Mouse (Mus musculus) yolk sac, embryonic 10.5 days (tissue): ENCODE data around the gene Fam171a2.
"Not testable (repeated sequence)": the region's sequence is repeated elsewhere in the genome, so short reads cannot be mapped to it uniquely, and the experiment has no call there.

Experiments
- DNase-seq: peaks from one replicate; pipeline ENCODE4 v3.0.0-alpha.2; 2017; ENCODE audit warnings: low spot score

Fam171a2 gene

GRCm38 (mm10) chr11:102434816-102435705 is 12.4 kb downstream of the Fam171a2 start:
- DNase-seq, result no peak

DNA sequence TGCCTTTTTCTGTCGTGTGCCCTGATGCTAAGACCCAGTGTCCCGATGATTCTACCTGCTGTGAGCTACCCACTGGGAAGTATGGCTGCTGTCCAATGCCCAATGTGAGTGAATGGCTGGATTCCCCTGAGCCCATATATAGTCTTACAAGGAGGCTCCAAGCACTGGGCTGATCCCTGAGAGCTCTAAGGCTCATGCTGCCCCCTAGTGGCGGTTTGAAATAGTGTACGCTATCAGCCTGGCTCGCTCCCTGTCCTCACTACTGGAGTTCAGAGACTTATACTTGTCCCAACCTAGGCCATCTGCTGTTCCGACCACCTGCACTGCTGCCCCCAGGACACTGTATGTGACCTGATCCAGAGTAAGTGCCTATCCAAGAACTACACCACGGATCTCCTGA is 13.1 kb downstream of the Fam171a2 start:
- DNase-seq, result peak; percentile 74

- no peak for DNase-seq
These were observed 13.6 kb downstream of the Fam171a2 start for GRCm38 (mm10) chr11:102433866-102434265.

DNA sequence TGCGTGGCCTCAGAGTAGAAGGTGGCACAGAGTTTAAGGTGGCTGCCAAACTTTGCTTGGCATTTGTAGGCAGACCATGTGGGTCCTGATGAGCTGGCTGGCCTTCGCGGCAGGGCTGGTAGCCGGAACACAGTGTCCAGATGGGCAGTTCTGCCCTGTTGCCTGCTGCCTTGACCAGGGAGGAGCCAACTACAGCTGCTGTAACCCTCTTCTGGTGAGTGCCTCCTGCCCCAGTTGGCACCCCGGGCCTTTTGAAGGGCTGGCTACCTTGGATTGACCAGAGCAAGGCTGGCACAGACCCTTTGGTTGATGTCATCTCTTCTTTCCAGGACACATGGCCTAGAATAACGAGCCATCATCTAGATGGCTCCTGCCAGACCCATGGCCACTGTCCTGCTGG is 14.6 kb downstream of the Fam171a2 start:
- DNase-seq, result no peak

GRCm38 (mm10) chr11:102432115-102432843 is 15.2 kb downstream of the Fam171a2 start:
- no peak for DNase-seq

DNA sequence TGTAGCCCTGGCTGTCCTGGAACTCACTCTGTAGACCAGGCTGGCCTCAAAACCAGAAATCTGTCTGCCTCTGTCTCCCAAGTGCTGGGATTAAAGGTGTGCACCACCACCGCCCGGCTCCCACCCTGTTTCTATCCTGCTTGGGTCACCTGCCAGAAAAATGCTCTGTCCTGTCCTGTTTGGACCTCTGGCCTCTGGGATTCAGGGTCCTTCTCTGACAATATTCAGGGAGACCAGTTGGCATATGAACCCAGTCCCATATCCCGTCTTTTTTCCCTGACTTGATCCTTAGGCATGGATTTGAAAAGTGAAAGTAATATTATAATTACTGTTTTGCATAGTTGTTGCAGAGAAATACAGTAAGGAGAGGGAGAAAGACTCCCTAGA is 15.8 kb downstream of the Fam171a2 start:
- DNase-seq, result no peak

DNA sequence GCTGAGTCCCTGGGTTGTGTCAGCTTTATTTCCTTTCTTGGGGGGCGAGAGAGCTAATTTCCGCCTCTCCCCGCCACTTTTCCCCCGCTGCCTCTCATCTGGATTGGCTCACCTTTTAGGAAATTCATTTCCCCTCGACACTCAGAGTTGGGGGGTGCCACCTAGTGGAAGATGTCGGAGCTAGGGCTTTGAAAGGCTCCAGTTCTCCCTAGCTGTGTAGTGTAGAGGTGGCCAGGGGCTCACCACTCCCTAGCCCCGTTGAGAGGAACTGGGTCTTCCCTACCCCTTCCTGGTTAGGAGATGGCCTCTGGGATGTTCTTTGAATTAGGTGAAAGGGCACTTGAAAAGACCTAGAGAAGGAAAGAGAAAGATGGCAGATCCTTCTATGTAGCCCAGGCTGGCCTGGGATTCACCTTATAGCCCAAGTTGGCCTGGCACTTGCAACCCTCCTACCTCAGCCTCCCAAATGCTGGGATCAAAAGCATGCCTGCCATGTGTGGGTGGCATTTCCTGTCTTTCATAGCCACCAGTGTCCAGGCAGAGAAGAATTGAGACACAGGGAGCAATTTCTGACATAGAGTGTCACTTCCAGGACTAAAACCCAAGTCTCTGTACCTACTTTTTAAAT is 16.4 kb downstream of the Fam171a2 start:
- peak; percentile 77 for DNase-seq

GRCm38 (mm10) chr11:102430121-102431017 is 17.1 kb downstream of the Fam171a2 start, which contains the start of gene Grn:
Gene Grn (plus strand): TSS chr11:102430315.
- DNase-seq, result peak; percentile 94

DNA sequence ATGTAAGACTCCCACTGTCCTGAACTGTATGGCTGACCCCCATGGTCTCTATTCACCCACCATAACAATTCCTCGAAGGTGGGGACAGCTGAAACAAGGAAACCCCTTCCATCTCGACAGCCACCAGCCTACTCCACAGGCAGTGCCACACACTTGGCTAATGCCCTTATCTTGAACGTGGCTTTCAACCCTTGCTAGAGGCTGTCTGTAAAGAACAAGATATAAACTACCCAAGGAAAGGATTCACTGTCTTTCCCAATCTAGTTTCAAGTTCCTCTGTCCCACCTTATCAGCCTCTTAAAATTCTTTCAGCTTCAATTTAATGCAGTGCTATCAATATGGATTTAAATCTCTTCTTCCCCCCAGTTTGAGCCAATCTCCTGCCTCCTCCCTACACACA is 17.9 kb downstream of the Fam171a2 start:
- no peak for DNase-seq

GRCm38 (mm10) chr11:102428981-102429540 is 18.4 kb downstream of the Fam171a2 start:
- no peak for DNase-seq

DNA sequence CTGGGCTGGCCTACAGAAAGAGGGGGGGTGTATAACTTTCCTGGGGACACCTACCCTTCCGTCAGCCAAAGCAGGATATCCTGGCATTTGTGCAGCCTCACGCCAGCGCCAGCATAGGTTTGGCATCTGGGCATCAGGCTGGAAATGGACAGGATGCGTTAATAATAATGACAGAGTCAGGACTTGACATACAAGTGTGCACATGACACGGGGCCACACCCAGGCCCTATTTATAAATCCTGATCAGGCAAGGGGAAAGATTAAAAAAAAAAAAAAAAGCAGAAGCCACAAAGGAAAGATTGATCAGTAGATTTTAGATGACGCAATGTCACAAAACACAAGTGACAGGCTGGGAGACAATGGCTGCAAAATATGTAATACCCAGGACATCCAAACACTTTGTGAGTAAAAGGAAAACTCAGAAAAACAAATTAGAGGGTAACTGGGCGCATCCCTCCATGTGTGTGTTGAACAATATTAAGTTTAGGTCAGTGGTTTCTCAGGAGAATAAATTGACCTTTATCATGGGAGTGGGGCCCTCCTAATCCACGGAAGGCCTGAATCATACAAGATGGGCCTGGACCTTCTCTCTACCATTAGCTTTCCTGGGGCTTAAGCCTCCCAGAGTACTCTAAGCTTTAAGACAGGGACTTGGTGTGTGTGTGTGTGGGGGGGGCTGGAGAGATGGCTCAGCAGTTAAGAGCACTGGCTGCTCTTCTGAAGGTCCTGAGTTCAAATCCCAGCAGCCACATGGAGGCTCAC is 21.7 kb downstream of the Fam171a2 start:
- DNase-seq, result no peak

GRCm38 (mm10) chr11:102424666-102425065 is 22.8 kb downstream of the Fam171a2 start:
- no peak for DNase-seq

DNA sequence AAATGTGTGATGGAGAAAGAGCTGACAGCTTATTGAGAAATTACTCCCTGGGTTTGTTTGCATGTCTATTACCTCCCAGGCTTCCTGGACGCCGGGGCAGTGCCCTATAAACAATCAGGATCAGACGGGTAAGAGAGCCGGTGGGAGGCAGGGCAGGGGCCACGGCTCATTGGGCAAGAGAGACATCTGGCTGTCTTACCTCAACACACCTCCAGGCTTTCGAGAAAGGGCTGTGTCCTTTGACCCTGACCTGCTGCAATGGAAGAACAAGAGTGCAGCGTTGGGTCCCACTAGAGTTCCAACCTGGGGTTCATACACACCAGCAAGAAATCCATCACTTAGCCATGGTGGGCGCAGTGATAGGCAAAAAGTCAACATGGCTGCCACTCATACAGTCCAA is 25.9 kb downstream of the Fam171a2 start:
- no peak for DNase-seq

- no peak for DNase-seq
These were observed 28.6 kb downstream of the Fam171a2 start for GRCm38 (mm10) chr11:102418887-102419286.

DNA sequence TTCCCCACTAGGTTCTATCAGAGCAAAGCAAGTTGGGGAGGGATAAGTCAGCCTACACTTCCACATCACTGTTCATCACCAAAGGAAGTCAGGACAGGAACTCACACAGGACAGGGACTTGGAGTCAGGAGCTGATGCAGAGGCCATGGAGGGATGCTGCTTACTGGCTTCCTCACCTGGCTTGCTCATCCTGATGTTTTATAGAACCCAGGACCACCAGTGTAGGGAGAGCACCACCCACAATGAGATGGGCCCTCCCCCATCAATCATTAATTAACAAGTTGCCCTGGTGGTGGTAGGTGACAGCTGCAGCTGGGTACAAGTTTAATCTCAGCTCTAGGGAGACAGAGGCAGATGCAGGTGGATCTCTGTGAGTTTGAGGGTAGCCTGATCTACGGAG is 30.3 kb downstream of the Fam171a2 start:
- no peak for DNase-seq

- no peak for DNase-seq
These were observed 32.3 kb downstream of the Fam171a2 start for GRCm38 (mm10) chr11:102415034-102415802.

DNA sequence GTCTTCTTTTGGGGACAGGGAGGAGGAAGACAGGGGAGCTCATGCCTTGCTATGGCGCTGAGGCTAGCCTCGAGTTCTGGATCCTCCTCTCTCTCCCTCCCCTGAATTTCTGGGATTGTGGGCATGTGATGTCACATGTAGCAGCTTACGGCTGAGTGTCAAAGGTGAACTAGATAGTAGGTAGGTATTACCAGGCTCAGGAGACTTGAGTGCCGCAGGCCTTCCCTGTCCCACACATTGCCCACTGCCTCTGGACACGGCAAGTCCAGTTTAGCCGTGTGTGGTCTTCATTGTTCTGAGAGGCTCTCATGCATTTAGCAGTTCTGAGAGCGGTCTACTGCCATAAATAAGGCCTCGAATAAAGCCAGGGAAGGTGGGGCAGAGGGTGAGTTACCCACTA is 34.4 kb downstream of the Fam171a2 start:
- DNase-seq, result no peak

GRCm38 (mm10) chr11:102411704-102412103 is 35.8 kb downstream of the Fam171a2 start:
- DNase-seq, result peak; percentile 82

GRCm38 (mm10) chr11:102411061-102411460 is 36.4 kb downstream of the Fam171a2 start:
- no peak for DNase-seq

DNA sequence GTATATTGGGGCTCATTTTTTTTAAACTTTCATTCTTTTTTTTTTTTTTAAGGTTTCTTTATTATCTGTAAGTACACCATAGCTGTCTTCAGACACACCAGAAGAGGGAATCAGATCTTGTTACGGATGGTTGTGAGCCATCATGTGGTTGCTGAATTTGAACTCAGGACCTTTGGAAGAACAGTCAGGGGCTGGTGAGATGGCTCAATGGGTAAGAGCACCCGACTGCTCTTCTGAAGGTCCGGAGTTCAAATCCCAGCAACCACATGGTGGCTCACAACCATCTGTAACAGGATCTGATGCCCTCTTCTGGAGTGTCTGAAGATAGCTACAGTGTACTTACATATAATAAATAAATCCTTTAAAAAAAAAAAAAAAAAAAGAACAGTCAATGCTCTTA is 37.1 kb downstream of the Fam171a2 start:
- DNase-seq, result not testable (repeated sequence)
